Mouse (Mus musculus) urinary bladder, adult 18-20 months (tissue): ENCODE measurements around the gene Rps15a.
A peak's percentile ranks its signal among the peaks of the same experiment; 100 is the strongest.

ENCODE experiments used
- DNase-seq, 2 experiments: peaks; one replicate each; pipeline ENCODE4 v3.0.0; 2022; ENCODE audit warnings: low spot score in 2 of 2, mixed read lengths in 2 of 2

Gene Rps15a

DNA sequence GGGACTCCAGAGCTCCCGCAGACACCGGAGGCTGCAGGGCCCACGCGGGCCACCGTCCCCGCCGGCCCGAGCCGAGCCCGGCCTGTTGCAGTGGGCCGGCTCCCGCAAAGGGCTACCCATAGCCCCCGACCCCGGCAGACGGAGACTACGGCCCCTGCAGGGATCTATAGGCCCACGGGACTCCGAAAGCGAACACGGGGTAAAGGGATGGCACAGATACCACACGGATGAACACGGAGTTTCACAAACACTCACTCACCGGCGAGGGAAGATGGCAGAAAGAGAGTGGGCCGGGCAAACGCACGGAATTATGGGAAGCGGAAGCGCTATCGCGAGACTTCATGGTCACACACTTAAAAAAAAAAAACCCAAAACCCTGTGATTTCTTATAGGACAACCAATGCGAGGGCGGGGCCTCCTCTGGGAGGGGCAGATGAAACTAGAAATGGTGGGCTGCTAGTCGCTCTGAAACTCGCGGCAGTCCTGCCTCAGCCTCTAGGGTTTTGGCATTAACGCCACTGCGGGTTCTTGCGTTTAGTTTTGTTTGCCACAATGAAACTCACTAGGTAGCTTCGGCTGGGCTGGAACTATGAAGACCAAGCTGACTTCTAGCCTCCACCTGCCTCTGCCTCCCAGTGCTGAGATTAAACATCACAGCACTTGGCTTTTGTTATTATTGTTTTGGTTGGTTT is at the start of gene Rps15a:
Gene Rps15a (minus strand): TSS at position 312 of the 692 bp plus-strand sequence.
- peak; percentile 87 to 96 for DNase-seq

DNA sequence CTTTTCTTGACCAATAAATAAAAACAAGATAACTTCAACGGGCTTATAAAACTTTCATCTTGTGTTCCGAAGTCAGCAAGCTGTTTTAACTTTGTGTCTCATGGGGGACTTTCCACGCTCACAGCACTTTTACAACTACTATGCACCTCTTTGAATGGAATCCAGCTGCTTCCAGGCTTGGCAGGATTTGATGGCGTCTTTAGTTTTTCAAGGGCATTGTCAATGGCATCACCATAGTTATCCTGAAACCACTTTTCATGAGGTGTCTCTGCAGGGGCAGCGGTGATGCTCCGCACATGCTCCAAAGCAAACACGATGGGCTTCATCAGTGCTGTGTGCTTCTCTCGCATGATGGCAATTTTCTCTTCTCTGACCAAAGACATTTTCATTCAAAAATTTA is 47.0 kb upstream of the Rps15a start:
- no peak for DNase-seq

DNA sequence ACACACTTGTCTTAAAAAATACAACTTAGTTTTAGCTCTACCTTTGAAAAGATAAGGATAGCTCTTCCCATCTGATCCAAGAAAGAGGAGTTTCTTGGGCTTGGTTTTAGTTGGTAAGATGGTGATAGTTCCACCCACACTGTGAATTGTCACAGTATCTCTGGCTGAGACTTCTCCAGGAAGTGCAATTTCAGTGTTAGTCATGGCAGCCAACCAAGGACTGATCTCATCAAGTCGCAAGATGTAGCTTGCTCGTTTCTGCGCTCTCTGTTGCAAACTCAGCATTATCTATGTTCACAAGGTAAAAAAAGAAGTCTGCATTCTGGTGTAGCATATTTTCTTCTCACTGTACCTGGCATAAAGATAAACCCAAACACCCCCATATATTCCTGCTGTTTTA is 44.1 kb upstream of the Rps15a start:
- DNase-seq = no peak

DNA sequence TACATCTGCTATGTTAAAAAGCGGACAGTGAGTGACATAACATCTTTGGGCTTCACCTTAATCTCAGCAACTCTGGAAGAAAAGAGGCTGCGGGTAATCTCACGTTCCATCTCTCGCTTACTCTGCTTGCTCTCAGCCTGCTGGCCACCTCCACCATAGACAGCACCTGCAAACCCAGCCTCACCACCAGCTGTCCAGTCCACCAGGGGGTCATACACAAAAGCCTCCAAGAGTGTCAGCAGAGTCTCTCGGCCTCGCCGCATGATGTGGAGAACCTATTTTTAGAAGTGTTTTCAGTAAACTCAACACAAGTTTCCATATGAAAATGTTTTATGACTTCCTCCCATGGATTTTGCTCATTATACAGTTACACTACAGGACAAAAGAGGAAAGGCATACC is 40.5 kb upstream of the Rps15a start:
- DNase-seq = no peak

DNA sequence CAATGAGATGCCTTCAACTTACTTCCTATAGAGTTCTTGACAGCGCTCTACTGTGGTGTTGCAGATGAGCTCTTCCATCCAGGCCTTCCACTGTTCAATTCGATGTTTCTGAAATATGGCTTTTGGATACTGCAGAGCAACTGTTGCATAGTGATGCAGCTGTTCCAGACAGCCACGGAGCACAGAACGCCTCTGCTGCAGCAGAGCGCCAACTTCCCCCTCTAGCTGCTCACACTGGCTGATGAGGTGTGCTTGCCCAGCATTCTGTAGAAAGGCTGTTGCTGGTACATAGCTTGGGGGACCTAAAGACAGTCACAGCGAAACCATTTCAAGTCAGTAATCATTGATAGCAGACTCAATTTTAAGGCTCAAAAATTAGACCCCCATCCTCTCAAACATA is 38.2 kb upstream of the Rps15a start:
- DNase-seq = no peak

DNA sequence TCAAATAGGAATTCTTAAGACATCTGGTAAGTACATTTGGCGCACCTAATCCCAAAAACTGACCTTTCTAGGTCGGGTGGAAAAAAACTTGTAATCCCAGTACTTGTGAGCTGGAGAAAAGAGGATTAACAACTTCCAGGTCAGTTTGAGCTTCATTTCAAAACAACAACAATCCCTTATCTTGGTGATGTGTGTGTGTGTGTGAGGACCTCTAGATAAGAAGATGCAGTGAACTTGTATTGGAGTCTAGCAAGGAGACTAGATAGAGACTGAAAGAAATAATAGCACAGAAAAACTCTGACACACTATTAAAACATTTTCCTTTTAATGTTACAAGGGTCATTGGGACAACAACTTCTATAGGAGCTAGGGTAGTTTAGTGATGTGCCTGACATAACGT is 27.6 kb upstream of the Rps15a start:
- no peak for DNase-seq

DNA sequence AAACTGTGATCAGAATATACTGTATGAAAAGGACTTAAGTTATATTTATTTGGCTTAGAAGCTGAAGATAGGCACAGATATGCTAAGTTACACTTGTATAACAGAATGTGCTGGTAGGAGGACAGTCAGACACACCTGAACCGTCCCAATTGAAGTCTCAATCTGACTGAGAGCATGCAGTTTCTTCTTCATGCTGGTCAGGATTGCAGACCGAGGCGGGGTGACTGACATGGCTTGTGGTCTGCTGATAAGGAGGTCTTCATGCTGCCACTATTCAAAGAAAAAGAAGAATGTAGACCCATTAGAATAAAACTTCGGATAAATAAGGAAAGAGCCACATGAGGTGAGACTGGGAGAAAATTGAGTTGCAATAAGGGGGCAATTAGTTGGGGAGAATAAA is 27.1 kb upstream of the Rps15a start:
- no peak for DNase-seq

DNA sequence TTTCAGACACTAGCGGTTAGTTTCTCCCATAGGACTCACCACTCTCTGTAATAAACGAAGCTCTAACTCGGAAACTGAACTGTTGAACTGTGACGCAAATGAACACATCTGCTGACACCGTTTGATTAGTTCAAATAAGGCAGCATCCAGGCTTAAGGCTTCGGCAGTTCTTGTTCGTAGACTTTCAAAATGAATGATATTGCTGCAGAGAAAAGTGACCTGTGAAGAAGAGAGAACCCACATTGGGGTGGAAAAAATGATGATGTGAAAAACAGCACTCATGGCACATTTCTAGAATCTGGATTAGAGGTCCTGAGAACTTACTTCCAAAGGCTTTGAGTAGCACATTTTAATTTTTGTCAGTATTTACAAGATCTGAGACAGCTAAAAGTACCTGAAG is 25.3 kb upstream of the Rps15a start:
- no peak for DNase-seq

DNA sequence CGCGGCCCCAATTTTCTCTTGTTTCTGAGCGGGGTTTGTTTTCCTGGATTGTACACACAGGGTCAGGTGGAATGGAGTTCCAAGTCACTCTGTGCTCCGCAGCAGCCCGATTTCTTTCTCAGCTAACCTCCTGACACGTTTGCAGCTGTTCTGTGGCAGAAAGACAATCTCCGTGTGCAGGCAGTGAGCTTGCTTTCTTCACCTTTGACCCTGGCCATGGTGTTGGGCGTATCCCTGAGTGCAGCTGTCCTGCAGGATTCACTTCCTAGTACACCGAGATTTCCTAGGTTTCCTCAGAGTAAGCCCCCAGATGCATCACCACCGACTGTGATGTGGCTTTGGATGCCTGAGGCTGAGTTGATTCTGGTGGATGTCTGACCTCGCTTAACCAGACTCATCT is 19.1 kb upstream of the Rps15a start:
- no peak for DNase-seq

DNA sequence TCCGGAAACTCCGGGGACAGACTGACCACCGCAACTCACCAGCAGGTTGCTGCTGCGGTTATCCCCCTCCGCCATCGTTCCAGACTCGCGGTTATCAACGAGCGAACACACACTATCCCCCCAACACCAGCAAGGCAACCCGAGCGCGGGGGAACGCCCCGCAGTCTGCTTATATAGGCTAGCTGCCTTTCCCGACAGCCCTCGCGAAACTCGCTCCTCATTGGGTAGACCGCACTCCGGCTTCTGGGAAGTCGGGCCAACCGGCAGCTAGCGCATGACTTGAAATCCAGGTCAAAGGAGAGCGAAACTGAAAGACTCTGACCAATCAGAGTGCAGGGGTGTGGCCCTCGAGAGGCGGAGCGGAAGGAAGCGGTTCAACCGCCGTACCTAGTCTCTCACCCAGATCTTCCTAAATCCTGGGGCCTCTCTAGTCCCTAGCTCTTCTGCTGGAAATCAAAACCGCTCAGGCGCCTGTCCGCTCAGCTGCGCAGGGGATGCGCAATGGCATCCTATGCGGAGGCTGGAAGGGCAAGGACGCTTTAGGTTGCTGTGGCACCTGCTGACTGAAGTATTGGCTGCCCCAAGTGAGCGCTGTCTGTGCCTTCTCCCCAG is 13.5 kb upstream of the Rps15a start, which contains the start of gene Arl6ip1:
Gene Arl6ip1 (minus strand): TSS at position 233 of the 612 bp plus-strand sequence.
- peak; percentile 90 to 97 for DNase-seq

DNA sequence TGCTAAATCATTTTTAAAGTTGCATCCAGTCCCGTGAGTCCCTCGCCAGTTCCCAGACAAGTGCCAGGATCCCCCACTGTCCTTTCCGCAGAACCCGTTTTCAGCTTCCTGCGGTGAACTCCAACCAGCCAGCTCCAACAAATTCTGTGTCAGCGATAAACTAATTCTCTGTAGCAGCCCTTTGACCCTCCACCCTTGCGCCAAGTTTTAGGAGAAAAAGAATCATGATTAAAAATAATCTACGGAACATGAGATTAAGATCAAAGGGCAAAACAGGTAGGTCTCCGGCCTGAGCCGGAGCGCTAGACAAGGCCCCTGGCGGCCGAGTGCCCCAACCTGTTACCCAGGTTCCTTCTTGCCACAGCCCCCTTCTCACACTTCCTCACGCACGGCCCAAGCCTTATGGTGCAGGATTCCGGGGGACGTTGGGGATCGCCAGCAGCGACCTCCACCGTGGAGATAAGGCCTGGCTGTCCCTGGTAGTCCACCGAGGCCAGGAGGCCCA is 13.0 kb upstream of the Rps15a start:
- no peak for DNase-seq

DNA sequence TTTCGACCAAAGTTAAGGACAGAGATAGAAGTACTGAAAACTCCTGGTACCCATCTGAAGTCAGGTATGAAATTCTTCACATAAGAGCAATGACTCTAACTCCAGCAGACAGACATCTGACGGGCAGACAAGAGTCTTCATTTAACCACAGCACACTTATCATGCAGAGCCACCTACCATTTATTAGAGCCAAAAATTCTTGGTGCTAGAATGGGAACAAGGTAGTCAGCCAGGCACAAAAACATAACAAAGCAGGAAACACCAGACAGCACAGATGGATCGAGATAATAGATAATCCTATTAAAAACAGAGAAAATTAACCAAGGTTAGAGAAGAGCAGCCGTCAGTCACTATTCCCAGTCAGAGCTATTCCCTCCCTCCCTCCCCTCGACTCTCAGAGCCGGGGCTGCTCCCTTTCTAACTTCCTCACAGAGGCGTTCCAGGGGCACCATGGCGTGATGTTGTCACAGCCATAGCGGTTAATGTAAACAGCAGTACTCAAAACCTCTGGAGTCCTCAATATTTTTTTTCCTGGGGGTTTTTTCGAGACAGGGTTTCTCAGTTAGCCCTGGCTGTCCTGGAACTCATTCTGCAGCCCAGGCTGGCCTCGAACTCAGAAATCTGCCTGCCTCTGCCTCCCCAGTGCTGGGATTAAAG is 10.4 kb upstream of the Rps15a start:
- no peak for DNase-seq

DNA sequence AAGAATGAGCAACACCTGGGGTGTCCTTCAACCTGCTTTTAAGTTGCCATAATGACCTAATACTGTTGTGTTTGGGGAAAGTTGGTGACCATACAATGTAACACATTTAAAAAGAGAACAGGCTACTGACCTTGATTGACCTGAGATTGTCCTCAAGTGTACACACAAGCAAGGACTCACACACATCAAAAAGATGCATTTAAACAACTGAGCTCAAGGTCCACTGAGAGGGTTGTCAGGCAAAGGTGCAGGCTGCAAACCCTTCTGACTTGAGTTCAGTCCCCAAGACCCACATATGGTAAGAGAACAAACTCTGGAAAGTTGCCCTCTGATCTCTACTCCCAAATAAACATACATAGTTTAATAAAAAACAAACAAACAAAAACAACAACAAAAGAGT is 9.7 kb upstream of the Rps15a start:
- DNase-seq = no peak

DNA sequence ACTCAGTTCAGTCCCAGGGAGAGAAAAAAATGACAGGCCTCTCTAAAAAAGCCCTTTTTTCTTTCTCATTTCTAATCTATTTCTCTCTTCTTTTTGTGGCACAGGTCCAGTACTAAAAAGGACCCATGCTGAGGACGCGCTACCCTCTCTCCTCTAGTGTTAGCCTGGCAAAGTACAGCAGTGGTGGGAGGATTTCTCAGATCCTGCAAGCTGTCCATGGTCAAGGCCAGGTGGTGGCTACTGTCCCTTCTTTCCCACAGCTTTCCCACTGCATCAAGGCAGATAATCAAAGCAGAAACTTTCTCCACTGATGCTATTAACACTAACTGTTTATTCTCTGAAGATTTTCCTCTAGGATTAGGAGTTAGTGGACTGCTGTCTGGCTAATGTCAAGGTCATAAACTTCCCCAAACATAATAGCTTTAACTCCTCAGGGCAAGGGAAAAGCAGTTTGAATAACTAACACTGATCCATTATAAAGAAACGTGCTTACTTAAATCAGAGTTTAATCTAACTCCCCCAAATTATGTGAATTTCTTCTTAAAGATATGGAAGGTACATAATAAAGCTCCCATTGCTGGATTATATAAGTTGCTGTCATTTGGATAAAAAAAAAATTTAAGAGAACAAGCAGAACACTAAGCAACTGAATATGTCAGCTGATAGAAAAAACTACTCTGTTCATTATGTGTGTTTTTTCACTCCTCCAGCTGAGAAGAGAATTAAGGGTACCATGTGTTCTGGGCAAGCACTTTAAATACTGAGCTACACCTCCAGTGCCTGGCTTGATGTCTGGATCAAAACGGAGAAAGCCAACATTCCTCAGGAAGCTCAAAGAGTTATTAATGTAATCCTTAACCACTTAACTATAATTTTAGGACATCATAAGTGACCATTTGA is 7.8 kb upstream of the Rps15a start:
- DNase-seq = no peak

DNA sequence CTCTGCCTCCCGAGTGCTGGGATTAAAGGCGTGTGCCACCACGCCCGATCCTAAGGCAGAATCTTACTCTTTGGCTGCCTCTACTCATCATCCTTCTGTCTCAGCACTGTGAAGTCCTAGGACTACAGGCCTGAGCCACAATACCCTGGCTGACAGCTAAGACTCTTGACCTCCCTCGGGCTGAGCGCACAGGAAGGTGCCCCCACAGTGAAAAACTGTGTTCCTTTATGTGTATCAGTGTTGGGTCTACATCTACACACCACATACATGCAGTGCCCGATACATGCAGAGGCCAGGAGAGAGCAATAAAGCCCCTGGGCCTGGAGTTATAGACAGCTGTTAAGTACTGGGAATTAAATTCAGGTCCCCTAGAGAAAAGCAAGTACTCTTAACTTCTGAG is 6.2 kb upstream of the Rps15a start:
- no peak for DNase-seq

DNA sequence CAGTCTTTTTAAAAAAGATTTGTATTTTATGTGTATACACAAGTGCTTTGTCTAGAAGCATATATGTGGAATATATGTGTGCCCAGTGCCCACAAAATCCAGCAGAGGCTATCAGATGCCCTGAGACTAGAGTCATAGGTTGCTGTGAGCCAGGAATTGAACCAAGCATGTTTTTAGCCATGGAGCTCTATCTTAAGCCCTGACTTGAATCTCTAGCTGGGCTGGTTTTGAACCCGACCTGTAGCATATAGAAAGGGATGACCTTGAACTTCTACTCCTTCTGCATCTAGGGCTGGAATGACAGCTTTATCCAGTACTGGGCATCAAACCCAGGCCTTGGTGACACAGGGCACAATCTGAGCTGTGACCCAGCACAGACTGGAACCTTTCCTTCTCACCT is 4.7 kb upstream of the Rps15a start:
- DNase-seq = no peak

DNA sequence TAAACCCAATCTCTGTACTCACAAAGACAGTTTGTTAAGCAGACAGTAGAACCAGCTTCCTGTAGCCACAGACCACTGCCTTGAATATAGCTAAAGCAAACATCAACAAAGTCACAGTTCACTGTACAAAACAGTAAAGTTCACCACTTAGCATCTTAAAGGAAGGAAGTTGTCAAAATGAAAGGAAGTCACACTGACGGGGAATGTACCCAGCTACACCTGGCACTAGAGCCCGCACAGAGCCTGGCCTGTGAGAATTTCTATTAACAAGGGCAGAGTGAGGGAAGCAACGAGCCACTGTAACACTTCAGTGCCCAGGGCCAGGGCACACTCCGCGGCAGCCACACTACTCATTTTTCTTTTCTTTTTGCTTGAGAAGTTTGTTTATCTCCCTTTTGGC is 4.0 kb upstream of the Rps15a start:
- DNase-seq = no peak

DNA sequence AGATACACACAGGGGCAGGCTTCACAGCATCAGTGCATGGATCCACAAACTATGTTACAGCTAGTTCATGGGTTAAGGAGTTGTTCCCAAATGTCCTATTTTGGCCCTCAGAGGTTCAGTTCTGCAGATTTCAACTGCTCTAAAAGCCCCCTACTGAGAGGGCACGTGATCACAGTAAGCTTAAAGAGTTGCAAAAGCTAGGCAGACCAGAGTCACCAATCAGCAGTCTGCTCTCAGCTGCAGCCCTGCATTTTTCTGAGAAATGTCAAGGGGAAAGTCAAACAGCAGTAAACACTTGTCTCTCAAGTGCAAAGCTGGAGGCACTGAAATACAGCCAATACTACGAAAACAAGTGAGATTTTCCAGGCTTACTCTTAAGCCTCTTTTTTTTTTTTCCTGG is 3.2 kb upstream of the Rps15a start:
- DNase-seq = no peak

DNA sequence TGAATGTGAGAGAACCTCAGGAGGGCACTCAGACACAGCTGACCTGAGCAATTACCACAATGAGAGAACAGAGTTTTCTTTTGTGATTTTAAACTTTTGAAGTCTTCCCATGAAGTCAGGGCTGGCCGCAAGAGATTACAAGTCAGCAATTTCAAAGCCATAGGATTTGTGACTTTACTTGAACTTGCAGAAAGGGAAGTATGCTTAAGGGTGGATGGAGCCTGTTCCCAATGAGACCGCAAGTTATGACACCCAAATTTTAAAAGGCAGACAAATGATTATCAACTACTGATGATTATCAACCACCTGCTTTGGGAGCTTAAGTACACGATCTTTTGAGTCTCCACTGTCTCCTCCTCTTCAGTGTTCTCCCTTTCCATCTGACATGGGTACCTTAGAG is 2.4 kb upstream of the Rps15a start:
- no peak for DNase-seq

DNA sequence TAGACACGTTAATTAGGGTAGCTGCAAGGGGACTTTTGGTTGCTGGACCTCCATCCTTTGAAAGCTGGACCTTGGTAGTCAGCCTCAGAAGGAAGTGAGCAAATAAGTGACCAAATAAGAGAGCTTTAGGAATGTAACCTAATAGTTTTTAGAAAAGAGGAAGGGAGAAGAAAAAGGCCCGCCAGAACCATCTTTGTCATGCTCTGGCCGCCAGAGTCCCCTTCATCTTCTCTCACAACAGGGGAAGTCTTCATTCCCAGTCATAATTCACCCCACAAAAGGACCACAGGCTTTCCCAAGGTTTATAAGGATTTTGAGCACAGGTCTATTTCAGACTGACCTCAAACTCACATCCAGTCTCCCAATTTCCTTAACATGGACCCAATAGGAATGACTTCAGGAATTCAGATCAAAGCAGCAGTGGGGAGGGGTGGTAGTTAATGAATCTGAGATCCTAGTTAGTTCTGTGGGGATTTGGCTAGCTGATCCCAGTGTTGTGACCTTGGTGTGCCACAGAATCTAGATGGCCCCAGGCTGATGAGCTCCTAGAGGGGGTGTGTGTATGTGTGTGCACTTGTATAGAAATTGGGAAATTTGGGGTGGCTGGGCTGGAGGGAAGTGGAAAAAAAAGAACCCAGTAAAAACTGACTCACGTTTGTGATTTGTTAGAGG is 1.7 kb upstream of the Rps15a start:
- no peak for DNase-seq

DNA sequence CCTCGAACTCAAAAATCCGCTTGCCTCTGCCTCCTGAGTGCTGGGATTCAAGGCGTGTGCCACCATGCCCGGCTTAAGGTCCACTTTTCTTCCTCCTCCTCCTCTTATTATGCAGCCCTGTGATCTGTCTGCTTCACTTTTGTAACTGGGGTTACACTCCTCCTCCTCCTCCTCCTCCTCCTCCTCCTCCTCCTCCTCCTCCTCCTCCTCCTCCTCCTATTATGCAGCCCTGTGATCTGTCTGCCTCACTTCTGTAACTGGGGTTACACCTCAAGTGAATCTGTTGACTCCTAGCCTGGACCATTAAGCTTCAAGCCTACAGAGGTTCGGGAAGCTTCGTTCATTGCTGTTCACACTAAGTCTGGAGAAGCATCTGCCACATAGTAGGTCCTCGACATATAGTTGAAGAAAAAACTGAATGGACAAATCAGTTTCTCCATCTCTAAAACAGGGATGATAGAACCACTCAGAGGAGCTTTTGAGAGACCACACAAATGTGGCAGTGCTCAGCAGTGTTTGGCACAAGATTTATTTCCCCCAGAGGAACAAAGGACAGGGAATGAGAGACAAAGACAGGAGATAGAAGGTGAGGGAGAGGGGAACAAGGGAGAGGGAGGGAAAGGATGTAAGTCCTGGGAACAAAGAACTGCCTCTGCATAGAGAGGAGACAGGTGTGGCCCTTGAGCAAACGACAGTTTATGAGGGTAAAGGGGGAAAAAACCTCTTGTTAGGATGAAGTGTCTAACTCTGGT is 975 bp upstream of the Rps15a start:
- no peak for DNase-seq
